In genomic region chr2:135641636-135642035, GRCm38 (mm10) we compare ENCODE assay signal across 15 mouse cellular contexts. TPM values are rescaled to one million over a fixed set of nuclear protein-coding genes. Genes with fewer than 3 reads are reported as not detected.
DNase-seq lines count a peak whose midpoint lies in the region; ATAC-seq lines count a peak whose summit lies in the region.
"Had no signal": no experiment of that assay in that cellular context is flagged by ENCODE, and none has a peak within 500 bp of the region (broad histone marks: within the 10 kb centered on the region; RNA-seq: fewer than 3 reads in every experiment).

No protein-coding gene starts in this region.

- H3K4me3 ChIP-seq in stomach, embryonic 16.5 days (replicated peaks; ENCODE audit: low read length) = no peak overlapping the region
- no peak overlapping the region for H3K4me3 ChIP-seq in kidney, embryonic 14.5 days (ENCODE audit: low read length)
- H3K4me3 ChIP-seq: embryonic facial prominence, embryonic 13.5 days; heart, embryonic 13.5 days; hindbrain, embryonic 13.5 days had no signal

- H3K36me3 ChIP-seq in stomach, embryonic 16.5 days (ENCODE audit: control insufficient read depth, insufficient read depth, low read length) = no peaks in the 10 kb centered on the region
- H3K36me3 ChIP-seq in kidney, embryonic 14.5 days (ENCODE audit: control insufficient read depth, insufficient read depth, low read length) = no peaks in the 10 kb centered on the region
- H3K36me3 ChIP-seq: embryonic facial prominence, embryonic 13.5 days; G1E; heart, embryonic 13.5 days; hindbrain, embryonic 13.5 days had no signal

- WGBS in stomach, embryonic 16.5 days = 56% methylated on average over 2 of the region's 2 CpGs
- WGBS in kidney, embryonic 14.5 days = 85% methylated on average over 2 of the region's 2 CpGs

- H3K9ac ChIP-seq in stomach, embryonic 16.5 days (ENCODE audit: low read length) = no peak overlapping the region
- H3K9ac ChIP-seq in kidney, embryonic 14.5 days (ENCODE audit: low read depth, low read length) = no peak overlapping the region
- H3K9ac ChIP-seq: embryonic facial prominence, embryonic 13.5 days; heart, embryonic 13.5 days; hindbrain, embryonic 13.5 days had no signal

- ATAC-seq in frontal cortex, adult (ENCODE audit: low TSS enrichment) = peak; percentile 52; the same call in 1 of the 2 replicates
- peak; percentile 53; the same call in 1 of the 2 replicates for ATAC-seq in stomach, embryonic 16.5 days (ENCODE audit: insufficient read depth, low FRiP score)
- ATAC-seq in kidney, embryonic 14.5 days (ENCODE audit: low FRiP score, low TSS enrichment) = no peak
- ATAC-seq: forebrain, embryonic 14.5 days had no signal

- no peak for DNase-seq in frontal cortex, postnatal 10 days (ENCODE audit: low spot score in 2 of 2)
- peak; percentile 36 for DNase-seq in lung, postnatal 10 days
- no peak for DNase-seq in lung, adult 18-20 months
- DNase-seq in cerebellum, postnatal 14 days = peak; percentile 33 to 68
- DNase-seq in layer of hippocampus, postnatal 36 days = no peak
- DNase-seq: layer of hippocampus, adult 9-11 months; liver had no signal

- H3K4me1 ChIP-seq in stomach, embryonic 16.5 days (ENCODE audit: control insufficient read depth, insufficient read depth, low read length) = no peaks in the 10 kb centered on the region
- no peaks in the 10 kb centered on the region for H3K4me1 ChIP-seq in kidney, embryonic 14.5 days (ENCODE audit: control insufficient read depth, insufficient read depth, low read length)
- H3K4me1 ChIP-seq: embryonic facial prominence, embryonic 13.5 days; heart, embryonic 13.5 days; hindbrain, embryonic 13.5 days had no signal

- H3K27me3 ChIP-seq in stomach, embryonic 16.5 days (ENCODE audit: control insufficient read depth, insufficient read depth, low read length) = no peaks in the 10 kb centered on the region
- no peaks in the 10 kb centered on the region for H3K27me3 ChIP-seq in kidney, embryonic 14.5 days (ENCODE audit: control insufficient read depth, insufficient read depth, low read length)
- H3K27me3 ChIP-seq: embryonic facial prominence, embryonic 13.5 days; heart, embryonic 13.5 days; hindbrain, embryonic 13.5 days had no signal

- no peak overlapping the region for H3K4me2 ChIP-seq in stomach, embryonic 16.5 days (ENCODE audit: low read depth, low read length)
- no peak overlapping the region for H3K4me2 ChIP-seq in kidney, embryonic 14.5 days (replicated peaks; ENCODE audit: low read depth, low read length)
- H3K4me2 ChIP-seq: embryonic facial prominence, embryonic 13.5 days; heart, embryonic 13.5 days; hindbrain, embryonic 13.5 days had no signal

- H3K27ac ChIP-seq in stomach, embryonic 16.5 days (ENCODE audit: low read length) = no peak overlapping the region
- no peak overlapping the region for H3K27ac ChIP-seq in kidney, embryonic 14.5 days (ENCODE audit: low read depth, low read length)
- H3K27ac ChIP-seq: embryonic facial prominence, embryonic 13.5 days; heart, embryonic 13.5 days; hindbrain, embryonic 13.5 days had no signal

- no peaks in the 10 kb centered on the region for H3K9me3 ChIP-seq in stomach, embryonic 16.5 days (replicated peaks; ENCODE audit: control insufficient read depth, low read length)
- H3K9me3 ChIP-seq in kidney, embryonic 14.5 days (ENCODE audit: control insufficient read depth, low read length) = no peaks in the 10 kb centered on the region; the same call in 1 of the 2 replicates
- H3K9me3 ChIP-seq: hindbrain, embryonic 13.5 days had no signal

RNA-seq across cellular contexts. Expression of gene Plcb4, which starts 17.2 kb away (rescaled TPM):
- 22.2 and 25.3 TPM in 2 replicates for polyA plus RNA-seq in stomach, embryonic 16.5 days (2015; fragmentation: Nextera tagmentation; extraction: Ambion mirVana)
- polyA plus RNA-seq in kidney, embryonic 14.5 days (2014; fragmentation: Nextera tagmentation; extraction: Ambion mirVana) = 19.7 and 21.2 TPM in 2 replicates
- 10 to 100 TPM; 21.0 to 22.2 TPM for total RNA-seq in layer of hippocampus, postnatal 36 days (2021)
- polyA plus RNA-seq: G1E had no signal

Comparison
In these comparisons a context has a peak if more than half of its experiments do, and no peak if none do; other contexts are left out.
1. DNase-seq: peak in lung, postnatal 10 days (single experiment) and cerebellum, postnatal 14 days (2 of 2); none in frontal cortex, postnatal 10 days (0 of 2), lung, adult 18-20 months (0 of 2) and layer of hippocampus, postnatal 36 days (0 of 2).